Mouse (Mus musculus) bone marrow macrophage, adult 2 months (primary cell): ENCODE results near the gene Slco3a1. TPM values are rescaled to one million over a fixed set of nuclear protein-coding genes. Genes with fewer than 3 reads are reported as not detected.

Experiments used
- H3K27ac ChIP-seq: 2 replicates; pipeline ENCODE4 v1.5.1; 2012; ENCODE audit warnings: low read depth, low read length; ENCODE audit not compliant: insufficient read depth
- H3K4me1 ChIP-seq: 2 replicates; pipeline ENCODE4 v1.6.1; 2012; ENCODE audit warnings: low read length; ENCODE audit not compliant: control insufficient read depth, insufficient read depth
- H3K4me3 ChIP-seq: 2 replicates; pipeline ENCODE4 v1.5.1; 2012; ENCODE audit warnings: mild to moderate bottlenecking, low read length, moderate library complexity; ENCODE audit not compliant: insufficient read depth
- CTCF ChIP-seq: IDR thresholded peaks from 2 replicates; pipeline ENCODE4 v1.5.1; 2012; ENCODE audit warnings: low read depth, mild to moderate bottlenecking, low read length, moderate library complexity
- POLR2A ChIP-seq: IDR thresholded peaks from 2 replicates; pipeline ENCODE4 v1.6.1; 2012; ENCODE audit warnings: mild to moderate bottlenecking, low read depth, low read length, borderline replicate concordance
- polyA plus RNA-seq: library from polyadenylated mRNA; stranded (reverse); fragments of >200 nt; gene quantifications from 2 replicates; pipeline ENCODE4 v1.2.4, GENCODE M21; 2012; ENCODE audit not compliant: missing spikeins, insufficient read depth, insufficient read length

Slco3a1 gene
- polyA plus RNA-seq, 1 experiment = 5.7 TPM

GRCm38 (mm10) chr7:74364956-74365355, 189.6 kb downstream of the Slco3a1 start:
- no peak overlapping the region for H3K4me3 ChIP-seq
- TF ChIP-seq CTCF (no peak), POLR2A (no peak)
- no peak overlapping the region for H3K27ac ChIP-seq
- H3K4me1 ChIP-seq = no peaks in the 10 kb centered on the region

GRCm38 (mm10) chr7:74363440-74363839, 191.1 kb downstream of the Slco3a1 start:
- H3K4me3 ChIP-seq = no peak overlapping the region
- no peak overlapping the region for H3K27ac ChIP-seq
- no peaks in the 10 kb centered on the region for H3K4me1 ChIP-seq
- TF ChIP-seq CTCF (no peak), POLR2A (no peak)

- H3K27ac ChIP-seq = no peak overlapping the region
- no peaks in the 10 kb centered on the region for H3K4me1 ChIP-seq
- TF ChIP-seq CTCF (no peak), POLR2A (no peak)
- H3K4me3 ChIP-seq = no peak overlapping the region
Measured at GRCm38 (mm10) chr7:74361677-74362076, 192.9 kb downstream of the Slco3a1 start.

- TF ChIP-seq CTCF (0 out of 2 replicates have a peak, but pooled peaks have one; percentile 22), POLR2A (no peak)
- H3K27ac ChIP-seq = no peak overlapping the region
- no peaks in the 10 kb centered on the region for H3K4me1 ChIP-seq
- no peak overlapping the region for H3K4me3 ChIP-seq
Measured at GRCm38 (mm10) chr7:74357027-74357426, 197.6 kb downstream of the Slco3a1 start.

GRCm38 (mm10) chr7:74354527-74355256, 199.9 kb downstream of the Slco3a1 start:
- no peaks in the 10 kb centered on the region for H3K4me1 ChIP-seq
- no peak overlapping the region for H3K4me3 ChIP-seq
- no peak overlapping the region for H3K27ac ChIP-seq
- TF ChIP-seq POLR2A (no peak), CTCF (no peak)

- Histone ChIP-seq H3K27ac (no peak overlapping the region), H3K4me3 (no peak overlapping the region), H3K4me1 (no peaks in the 10 kb centered on the region)
- TF ChIP-seq POLR2A = no peak
- TF ChIP-seq CTCF = no peak
Measured at GRCm38 (mm10) chr7:74353707-74354468, 200.7 kb downstream of the Slco3a1 start.

GRCm38 (mm10) chr7:74353240-74353639, 201.3 kb downstream of the Slco3a1 start:
- H3K27ac ChIP-seq = no peak overlapping the region
- H3K4me3 ChIP-seq = no peak overlapping the region
- TF ChIP-seq POLR2A = no peak
- no peak for TF ChIP-seq CTCF
- H3K4me1 ChIP-seq = no peaks in the 10 kb centered on the region

- Histone ChIP-seq H3K4me1 (no peaks in the 10 kb centered on the region), H3K27ac (no peak overlapping the region), H3K4me3 (no peak overlapping the region)
- TF ChIP-seq POLR2A (no peak), CTCF (no peak)
Measured at GRCm38 (mm10) chr7:74348318-74348890, 206.2 kb downstream of the Slco3a1 start.

GRCm38 (mm10) chr7:74347026-74347425, 207.6 kb downstream of the Slco3a1 start:
- Histone ChIP-seq H3K4me1 (no peaks in the 10 kb centered on the region), H3K4me3 (no peak overlapping the region), H3K27ac (no peak overlapping the region)
- TF ChIP-seq POLR2A (no peak), CTCF (no peak)

- no peak overlapping the region for H3K4me3 ChIP-seq
- H3K4me1 ChIP-seq = no peaks in the 10 kb centered on the region
- TF ChIP-seq POLR2A = no peak
- no peak for TF ChIP-seq CTCF
- no peak overlapping the region for H3K27ac ChIP-seq
Measured at GRCm38 (mm10) chr7:74346451-74346850, 208.1 kb downstream of the Slco3a1 start.

GRCm38 (mm10) chr7:74341149-74341805, 213.3 kb downstream of the Slco3a1 start:
- Histone ChIP-seq H3K4me3 (no peak overlapping the region), H3K27ac (no peak overlapping the region), H3K4me1 (no peaks in the 10 kb centered on the region)
- TF ChIP-seq CTCF (no peak), POLR2A (no peak)
